Mouse (Mus musculus) liver, embryonic 14.5 days (tissue): Measurements from ENCODE around the gene Akap13.

Experiments used
- CTCF ChIP-seq: IDR thresholded peaks from 2 replicates; pipeline ENCODE4 v1.5.1; 2016; ENCODE audit warnings: antibody characterized with exemption, low read depth, control low read depth
- EP300 ChIP-seq: IDR thresholded peaks from 2 replicates; pipeline ENCODE4 v1.6.1; 2016; ENCODE audit warnings: antibody characterized with exemption, low read depth

DNA sequence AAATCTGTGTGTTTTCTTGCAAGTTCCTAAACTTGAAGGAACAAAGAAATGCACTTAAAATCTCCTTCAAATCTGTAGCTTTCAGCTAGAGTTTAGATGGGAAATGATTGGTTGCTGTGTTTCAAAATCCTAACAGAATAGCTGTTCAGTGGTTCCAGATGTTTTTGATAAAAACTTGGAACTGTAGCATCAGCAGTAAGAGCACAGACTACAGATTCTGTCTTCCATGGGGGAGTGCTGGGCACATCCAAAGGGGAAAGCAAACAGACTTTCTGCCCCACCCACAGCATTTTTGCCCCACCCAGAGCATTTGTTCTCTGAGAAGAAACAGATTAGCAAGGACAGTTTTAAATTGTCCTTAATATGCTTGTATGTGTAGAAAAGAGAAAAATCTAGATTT is 184.7 kb downstream of the Akap13 start:
- TF ChIP-seq EP300 (no peak), CTCF (no peak)
